Mouse (Mus musculus): ENCODE data around the gene 1520401A03Rik.
A peak's percentile ranks its signal among the peaks of the same experiment; 100 is the strongest.

1520401A03Rik gene

DNA sequence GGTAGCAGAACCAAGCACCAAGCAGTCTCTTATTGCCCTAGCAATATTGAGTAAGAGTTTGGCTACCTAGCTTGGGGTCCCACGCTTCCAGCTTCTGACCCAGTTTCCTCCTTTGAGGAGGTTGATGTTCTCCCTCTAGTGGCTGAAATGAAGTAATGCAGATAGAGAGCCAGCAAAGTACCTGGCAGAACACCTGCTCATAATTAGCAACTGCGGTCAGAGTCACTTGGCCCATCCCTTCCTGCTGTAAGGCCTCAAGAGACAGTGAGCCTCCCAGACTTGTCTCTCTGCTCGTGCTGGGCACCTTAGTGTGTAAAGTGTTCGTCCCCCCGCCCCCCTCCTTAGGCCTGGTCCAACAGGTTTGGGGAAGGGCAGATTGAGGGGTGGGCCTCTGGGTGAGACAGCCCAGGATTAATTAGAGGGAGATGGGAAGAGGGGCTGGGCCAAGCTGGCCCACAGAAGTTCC lies 58.0 kb downstream of the 1520401A03Rik start:
- DNase-seq: no peak

DNA sequence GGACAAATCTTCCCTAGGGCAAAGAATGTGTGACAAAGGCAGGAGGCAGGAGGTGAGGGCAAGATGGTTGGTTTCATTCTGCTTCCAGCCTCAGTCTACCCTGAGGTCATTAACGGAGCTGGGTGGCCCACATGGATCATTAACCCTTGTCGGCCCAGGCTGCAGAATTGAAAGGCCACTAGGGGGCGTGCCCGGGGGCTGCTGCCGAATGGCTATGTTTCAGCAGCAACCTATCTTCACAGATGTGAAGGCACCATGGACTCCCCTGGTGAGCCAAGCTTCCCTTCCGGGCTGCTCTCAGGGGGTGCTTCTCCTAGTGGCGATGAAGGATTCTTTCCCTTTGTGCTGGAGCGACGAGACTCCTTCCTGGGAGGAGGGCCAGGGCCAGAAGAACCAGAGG lies 61.1 kb downstream of the 1520401A03Rik start:
- DNase-seq: no peak

DNA sequence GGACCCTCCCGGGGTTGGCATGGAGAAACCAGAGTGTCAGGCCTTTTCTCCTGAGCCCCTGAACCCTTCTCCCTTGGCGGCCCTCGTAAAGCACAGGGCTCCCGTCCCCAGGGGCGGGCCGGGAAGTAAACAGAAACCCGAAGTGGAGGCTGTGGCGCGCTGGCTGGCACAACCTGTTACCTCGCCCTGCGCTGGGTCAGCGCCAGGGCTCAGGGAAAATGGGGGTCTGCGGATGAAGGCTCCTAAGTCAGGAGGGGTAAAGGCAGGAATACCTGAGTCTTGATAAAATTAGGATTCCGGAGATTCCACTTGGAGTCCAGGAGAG lies 61.7 kb downstream of the 1520401A03Rik start:
- DNase-seq: no peak

DNA sequence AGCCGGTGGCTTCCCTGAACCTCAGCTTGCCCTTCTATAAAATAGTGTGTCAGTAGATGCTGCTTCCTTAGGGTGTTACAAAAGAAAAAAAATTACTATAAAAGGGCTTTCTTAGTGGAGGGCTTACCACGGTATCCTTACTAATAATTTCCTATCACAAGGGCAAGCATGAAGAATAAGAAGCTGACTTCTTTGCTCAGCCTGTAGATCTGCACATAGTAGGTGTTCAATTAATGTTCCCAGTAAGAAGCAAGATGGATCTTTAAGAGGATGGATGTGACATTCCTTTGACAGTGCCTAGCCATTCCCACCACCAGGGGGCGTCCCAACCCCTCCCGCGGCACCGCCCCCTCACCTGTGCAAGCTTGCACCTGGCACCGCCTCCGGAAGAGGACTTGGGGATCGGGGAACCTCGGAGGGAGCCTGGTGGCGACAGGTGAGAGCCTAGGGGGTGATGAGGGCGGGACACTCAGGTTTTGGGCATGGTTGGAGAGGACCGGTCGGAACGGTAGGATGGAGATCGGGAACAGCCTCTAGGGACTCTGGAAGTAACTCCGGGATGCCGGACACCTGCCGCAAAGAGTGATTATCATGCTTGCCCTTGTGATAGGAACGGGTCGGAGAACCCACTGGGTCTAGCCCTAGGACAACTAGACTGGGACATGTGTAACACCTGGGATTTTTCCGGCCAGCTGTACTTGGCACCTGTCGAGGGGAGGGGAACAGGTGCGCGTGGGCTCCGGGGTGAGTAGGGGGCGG lies 62.3 kb downstream of the 1520401A03Rik start, which contains the start of gene Bicdl2:
Gene Bicdl2 (plus strand): TSS at position 390 of the 759 bp plus-strand sequence.
- DNase-seq: peak; percentile 72

DNA sequence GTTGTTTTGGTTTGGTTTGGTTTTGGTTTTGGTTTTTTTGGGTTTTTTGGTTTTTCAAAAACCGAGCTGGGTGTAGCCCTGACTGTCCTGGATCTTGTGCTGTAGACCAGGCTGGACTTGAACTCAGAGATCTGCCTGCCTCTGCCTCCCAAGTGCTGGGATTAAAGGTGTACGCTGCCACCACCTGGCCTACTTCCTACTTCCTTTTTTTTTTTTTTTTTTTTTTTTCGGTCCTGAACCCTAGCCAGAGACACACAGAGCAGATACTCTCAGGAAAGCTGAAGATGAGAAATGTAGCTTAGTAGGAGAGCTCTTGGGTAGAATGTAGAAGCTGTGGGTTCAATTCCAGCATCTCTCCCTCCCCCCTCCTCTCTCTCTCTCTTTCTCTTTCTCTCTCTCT lies 64.1 kb downstream of the 1520401A03Rik start:
- DNase-seq: no peak
